Mouse (Mus musculus) regulatory T cell (primary cell): ENCODE results near the gene Stx2.

Experiments
- in situ Hi-C: fragments of 300-600 bp; cut with MboI, MseI; formaldehyde crosslinking; loops from one replicate; pipeline ENCODE4 v1.15.1; 2025; ENCODE audit warnings: high pct_unique_total_duplicates

Gene Stx2

GRCm38 (mm10) chr5:129008412-129008826 lies at the start of gene Stx2:
Gene Stx2 (minus strand): TSS chr5:129008574.
- in situ Hi-C loops, result loop anchor here (10.0 to 25.0 kb wide), 3 partner anchors 929 to 1254 kb away; partner anchors contain the start of genes Sbds, Tyw1 and Vkorc1l1

GRCm38 (mm10) chr5:129054675-129055284 lies 46.4 kb upstream of the Stx2 start:
- in situ Hi-C loops, result no loop called here

DNA sequence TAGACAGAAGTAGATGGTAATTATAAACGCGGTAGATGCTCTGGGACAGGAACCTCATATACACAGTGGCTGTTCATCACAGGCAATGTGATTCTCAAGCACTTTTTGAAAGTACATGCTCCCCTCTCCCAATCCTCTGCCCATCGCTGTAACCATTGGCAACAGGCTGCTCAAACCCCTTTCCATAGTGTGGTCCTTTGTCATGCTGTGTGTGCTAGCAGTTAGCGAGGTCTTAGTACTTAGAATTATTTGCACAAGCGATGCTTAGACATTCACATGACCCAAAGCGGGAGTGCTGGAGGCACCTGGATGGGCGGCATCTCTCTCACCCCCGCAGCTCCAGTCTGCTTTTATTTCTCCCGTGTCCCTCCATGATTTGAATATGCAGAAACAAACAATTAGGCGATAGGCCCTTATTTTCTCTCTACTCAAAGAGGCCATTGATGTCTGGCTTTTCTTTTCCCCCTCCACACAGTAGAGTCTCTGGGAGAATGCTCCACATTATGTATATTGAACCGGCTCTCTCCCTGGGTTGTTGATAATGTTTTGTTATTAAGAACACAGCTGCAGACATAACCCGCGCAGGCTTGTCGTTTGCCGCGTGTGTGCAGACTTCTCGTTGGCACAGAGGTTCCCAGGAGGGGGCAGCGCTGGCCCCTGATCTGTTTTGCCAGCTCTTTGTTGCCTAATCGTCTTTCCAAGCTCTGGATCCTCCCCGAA lies 44.4 kb upstream of the Stx2 start:
- in situ Hi-C loops, result no loop called here

GRCm38 (mm10) chr5:129051910-129052309 lies 43.5 kb upstream of the Stx2 start:
- in situ Hi-C loops, result no loop called here

DNA sequence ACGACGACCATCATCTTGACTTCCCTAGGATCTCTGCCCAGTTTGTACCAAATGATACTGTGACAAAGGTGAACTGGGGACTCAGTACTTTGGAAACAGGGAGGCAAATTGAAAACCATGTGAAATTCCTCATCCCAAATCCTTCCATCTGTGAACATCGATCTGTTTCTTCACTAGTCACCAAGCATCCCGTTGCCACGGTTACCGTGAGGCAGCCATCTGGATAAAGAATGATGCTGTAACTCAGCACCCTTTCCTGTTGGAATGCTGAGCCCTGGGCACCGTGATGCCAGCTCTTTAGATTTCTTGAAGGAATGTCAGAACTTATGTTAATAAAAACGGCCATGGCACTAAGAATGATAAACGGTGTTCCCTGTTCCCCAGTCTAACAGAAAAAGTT lies 41.0 kb upstream of the Stx2 start:
- in situ Hi-C loops, result no loop called here

DNA sequence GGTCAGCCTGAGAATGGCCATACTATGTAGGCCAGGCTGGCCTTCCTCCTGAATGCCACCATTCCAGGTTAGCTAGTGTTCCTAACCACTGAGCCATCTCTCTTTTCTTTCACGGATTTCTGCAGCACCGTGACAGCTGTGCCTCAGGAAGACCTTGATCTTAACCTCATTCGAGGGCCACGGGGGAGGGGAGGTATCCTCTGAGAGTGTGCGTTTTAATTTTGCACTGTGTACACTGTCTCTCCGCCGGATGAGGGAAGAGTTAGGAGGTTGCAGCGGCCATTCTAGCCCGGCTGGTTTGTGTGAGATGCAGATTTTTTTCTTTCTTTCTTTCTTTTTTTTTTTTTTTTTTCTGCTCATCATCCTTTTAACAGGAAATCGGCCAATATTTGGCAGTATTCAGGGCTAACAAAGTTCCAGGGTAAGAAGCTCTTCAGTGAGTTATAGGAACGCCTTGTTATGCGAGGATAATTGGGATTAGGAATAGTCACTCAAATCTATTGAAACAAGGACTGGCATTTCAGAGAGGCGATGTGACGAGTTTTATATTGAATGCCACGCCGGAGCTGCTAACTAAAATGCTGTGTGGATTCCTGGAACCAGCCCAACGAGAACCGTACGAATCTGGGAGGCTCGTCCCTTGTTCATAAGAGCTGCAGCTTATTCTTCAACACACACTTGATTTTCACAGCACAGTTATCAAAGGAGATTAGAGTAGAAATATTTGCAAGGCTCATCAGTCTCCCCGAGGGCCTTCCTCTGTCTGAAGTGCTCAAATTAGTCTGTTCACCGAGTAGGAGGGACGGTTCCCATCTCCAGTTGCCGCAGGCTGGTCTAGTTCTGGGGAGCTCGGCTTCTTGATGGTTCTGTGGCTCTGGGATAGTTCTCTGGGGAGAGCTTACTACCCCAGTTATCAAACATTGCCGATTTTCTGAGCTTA lies 37.5 kb upstream of the Stx2 start:
- in situ Hi-C loops, result no loop called here

DNA sequence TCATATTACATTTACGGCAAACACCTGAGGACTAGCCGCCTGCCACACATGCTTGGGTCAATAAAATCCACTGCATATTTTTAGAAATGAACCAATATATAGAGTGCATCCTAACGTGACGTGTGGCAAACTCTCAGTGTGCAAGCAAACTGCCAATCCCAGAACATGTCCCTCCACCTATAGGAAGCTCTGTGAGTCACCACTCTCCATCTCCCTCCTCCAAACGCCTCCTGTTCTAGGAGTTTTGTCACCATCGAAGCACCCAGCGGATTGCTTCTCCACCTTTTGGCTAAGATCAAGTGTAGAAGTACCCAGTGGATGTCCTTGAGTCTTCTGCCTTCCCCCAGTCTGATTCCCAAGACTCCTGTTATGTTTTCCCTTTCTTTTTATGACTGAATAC lies 29.4 kb upstream of the Stx2 start:
- in situ Hi-C loops, result no loop called here

DNA sequence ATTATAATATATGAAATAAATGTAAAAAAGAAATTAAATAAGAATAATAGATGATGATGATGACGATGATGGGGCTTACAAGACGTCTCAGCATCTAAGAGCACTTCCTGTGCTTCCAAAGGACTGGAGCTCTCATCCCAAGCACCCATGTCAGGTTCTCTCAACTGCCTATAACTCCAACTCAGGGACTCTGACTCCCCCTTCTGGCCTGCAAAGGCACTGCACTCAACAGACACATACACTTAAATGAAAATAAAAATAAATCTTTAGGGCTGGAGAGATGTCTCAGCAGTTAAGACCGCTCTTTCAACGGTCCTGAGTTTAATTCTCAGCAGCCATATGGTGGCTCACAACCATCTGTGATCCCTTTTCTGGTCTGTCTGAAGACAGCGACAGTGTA lies 28.3 kb upstream of the Stx2 start:
- in situ Hi-C loops, result no loop called here

DNA sequence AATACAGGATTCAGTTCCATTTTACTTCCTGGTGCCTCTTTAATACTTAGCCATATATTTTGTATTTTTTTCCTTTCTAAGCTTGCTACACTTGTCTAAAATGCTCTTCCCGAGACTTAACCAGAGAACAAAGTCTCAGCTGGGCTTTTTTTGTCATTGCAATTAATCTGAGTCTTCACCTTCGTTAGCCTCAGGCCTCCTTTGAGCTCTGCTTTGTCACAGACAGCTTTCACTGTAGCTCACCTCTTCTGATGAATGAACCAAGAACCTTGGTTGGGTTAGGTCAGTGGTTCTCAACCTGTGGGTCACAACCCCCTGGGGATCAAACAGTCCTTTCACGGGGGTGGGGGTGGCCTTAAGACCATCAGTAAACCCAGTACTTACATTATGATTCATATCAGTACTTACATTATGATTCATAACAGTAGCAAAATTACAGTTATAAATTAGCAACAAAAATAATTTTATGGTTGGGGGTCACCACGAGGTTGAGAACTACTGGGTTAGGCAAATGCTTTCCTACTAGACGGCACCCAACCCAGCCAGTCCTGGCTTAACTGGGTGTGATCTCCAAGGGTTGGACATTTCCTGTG lies 20.9 kb upstream of the Stx2 start:
- in situ Hi-C loops, result no loop called here

DNA sequence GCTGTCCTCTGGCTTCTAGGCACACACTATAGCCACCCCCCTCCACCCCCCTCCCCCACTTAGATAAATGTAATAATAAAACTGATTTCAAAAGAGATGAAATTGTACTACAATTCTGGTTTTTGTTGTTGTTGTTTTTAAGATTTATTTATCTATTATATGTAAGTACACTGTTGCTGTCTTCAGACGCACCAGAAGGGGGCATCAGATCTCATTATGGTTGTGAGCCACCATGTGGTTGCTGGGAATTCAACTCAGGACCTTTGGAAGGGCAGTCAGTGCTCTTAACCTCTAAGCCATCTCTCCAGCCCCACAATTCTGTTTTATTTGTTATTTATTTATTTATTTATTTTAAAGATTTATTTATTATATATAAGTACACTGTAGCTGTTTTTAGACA lies 18.3 kb upstream of the Stx2 start:
- in situ Hi-C loops, result no loop called here

GRCm38 (mm10) chr5:129026171-129026570 lies 17.8 kb upstream of the Stx2 start:
- in situ Hi-C loops, result no loop called here

- in situ Hi-C loops, result no loop called here
Measured at GRCm38 (mm10) chr5:129025725-129026124, 17.4 kb upstream of the Stx2 start.

GRCm38 (mm10) chr5:129025048-129025447 lies 16.7 kb upstream of the Stx2 start:
- in situ Hi-C loops, result no loop called here

DNA sequence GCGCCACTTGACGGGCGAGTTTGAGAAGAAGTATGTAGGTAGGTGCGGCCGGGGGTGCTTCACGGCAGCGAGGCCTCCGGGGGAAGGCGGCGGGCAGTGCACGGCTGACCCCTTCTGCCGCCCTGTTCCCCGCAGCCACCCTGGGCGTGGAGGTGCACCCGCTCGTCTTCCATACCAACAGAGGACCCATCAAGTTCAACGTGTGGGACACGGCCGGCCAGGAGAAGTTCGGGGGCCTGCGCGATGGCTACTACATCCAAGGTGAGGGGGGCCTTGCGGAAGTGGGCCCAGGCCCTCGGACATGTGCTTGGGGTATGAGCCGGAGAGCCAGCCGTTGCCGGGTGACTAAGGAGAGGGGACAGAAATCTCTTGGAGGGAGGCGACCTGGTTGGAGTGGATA lies 12.4 kb upstream of the Stx2 start:
- in situ Hi-C loops, result loop anchor here (25.0 kb wide), 2 partner anchors 917 to 1242 kb away; partner anchors contain the start of genes Sbds, Tyw1 and Vkorc1l1

DNA sequence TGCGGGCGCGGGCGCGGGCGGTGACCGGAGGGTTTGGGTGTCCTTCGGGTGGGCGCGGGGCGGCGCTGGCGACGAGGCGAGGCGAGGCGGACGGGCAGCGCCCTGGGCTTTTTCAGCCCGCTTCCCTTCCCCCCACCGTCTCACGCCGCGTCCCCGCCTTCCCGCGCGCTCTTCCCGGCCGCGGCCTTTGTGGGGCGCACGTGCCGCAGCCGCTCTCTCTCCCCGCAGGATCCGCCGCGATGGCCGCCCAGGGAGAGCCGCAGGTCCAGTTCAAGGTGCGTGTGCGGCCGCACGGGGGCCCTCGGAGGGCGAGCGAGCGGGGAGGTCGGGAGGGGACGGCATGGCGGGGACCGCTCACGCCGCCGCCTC lies 11.9 kb upstream of the Stx2 start:
- in situ Hi-C loops, result loop anchor here (25.0 kb wide), 2 partner anchors 917 to 1242 kb away; partner anchors contain the start of genes Sbds, Tyw1 and Vkorc1l1

GRCm38 (mm10) chr5:129019497-129020299 lies 11.3 kb upstream of the Stx2 start, which contains the start of gene Ran:
Gene Ran (plus strand): TSS chr5:129020069.
- in situ Hi-C loops, result loop anchor here (10.0 to 25.0 kb wide), 3 partner anchors 918 to 1405 kb away; partner anchors contain the start of genes Sbds, Tyw1 and Vkorc1l1

DNA sequence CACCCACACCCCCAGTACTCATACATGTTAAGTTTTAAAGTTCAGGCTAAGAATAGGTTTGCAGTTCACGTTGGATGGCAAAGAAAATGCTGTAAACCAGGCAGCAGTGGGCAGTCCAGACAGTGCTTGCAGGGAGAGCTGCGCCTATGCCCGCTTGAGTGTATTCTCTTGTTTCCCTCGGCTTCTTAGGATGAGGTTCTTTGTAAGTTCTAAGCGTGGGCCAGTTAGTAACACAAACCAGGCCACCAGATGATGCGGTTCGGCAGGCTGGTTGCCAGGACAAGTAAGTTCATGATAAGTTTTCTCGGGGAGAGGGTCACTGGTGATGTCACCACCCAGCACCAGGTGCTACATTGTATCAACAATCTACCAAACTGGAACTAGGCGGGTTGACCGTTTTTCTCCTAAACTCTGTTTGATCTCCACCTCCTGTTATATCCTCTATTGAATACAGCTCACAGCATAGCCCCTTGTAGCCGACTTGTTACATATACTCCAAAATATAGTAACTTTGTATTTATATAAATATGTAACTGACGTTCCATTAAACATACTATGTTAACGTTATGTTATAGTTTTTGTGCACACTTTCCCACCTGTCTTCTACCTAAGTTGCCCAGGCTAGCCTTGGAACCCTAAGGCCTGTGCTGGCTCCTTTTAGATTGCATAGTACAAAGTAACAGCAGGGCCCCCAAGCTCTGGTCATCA lies 10.6 kb upstream of the Stx2 start:
- in situ Hi-C loops, result loop anchor here (10.0 to 25.0 kb wide), 3 partner anchors 918 to 1404 kb away; partner anchors contain the start of genes Sbds, Tyw1 and Vkorc1l1

- in situ Hi-C loops, result loop anchor here (10.0 to 25.0 kb wide), 3 partner anchors 921 to 1402 kb away; partner anchors contain the start of genes Sbds, Tyw1 and Vkorc1l1
Measured at GRCm38 (mm10) chr5:129016370-129016769, 8.0 kb upstream of the Stx2 start.

GRCm38 (mm10) chr5:129015540-129015939 lies 7.2 kb upstream of the Stx2 start:
- in situ Hi-C loops, result loop anchor here (10.0 to 25.0 kb wide), 3 partner anchors 922 to 1401 kb away; partner anchors contain the start of genes Sbds, Tyw1 and Vkorc1l1
